ENCODE assay signal across 9 mouse cellular contexts in the genomic region with DNA sequence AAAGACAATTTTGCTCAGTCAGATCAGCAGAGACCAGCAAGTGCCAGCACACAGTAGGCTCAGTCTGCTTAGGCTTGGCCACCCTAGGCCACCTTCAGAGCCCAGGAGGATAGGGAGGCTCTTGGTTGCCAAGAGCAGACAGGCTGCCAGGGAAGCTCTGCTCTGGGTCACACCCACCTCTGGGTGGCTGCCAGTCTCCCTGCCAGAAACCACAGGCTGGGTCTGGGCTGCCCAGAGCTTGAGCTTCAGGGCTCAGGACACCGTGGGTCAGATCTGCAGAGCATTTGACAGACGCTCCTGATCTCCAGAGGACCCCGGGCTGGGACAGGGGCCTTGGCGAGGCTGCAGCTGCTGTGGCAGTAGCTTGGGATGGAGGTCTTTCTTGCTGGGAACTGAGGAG. TPM values are rescaled to one million over a fixed set of nuclear protein-coding genes. Genes with fewer than 3 reads are reported as not detected.
DNase-seq lines count a peak whose midpoint lies in the region; ATAC-seq and TF ChIP-seq lines count a peak whose summit lies in the region.
"Had no signal": no experiment of that assay in that cellular context is flagged by ENCODE, and none has a peak within 500 bp of the region (broad histone marks: within the 10 kb centered on the region; RNA-seq: fewer than 3 reads in every experiment).

A gene (plus strand): TSS at position 255 of the 400 bp plus-strand sequence.

- H3K27ac ChIP-seq in midbrain, postnatal 0 days (ENCODE audit: low read depth, low read length): no peak within 1 kb of the TSS
- no peak within 1 kb of the TSS for H3K27ac ChIP-seq in midbrain, embryonic 16.5 days (ENCODE audit: low read length)
- peak within 1 kb of the TSS; percentile 7; the same call in 1 of the 2 replicates for H3K27ac ChIP-seq in testis, adult 2 months (ENCODE audit: control insufficient read depth, insufficient read depth, low read depth, low read length)
- no peak within 1 kb of the TSS for H3K27ac ChIP-seq in midbrain, embryonic 13.5 days
- H3K27ac ChIP-seq: heart, embryonic 13.5 days had no signal

- no peak for TF ChIP-seq POLR2A in testis, adult 2 months (IDR thresholded peaks at IDR 0.05; ENCODE audit: control insufficient read depth, low read depth, low read length)

- peak; percentile 76 for DNase-seq in midbrain, postnatal 0 days (ENCODE audit: low spot score)
- peak; percentile 89 for DNase-seq in cerebellum, adult 9-11 months
- no peak for DNase-seq in embryo, embryonic 11 days
- DNase-seq in B cell, adult 2 months: no peak

- H3K4me1 ChIP-seq in midbrain, postnatal 0 days (ENCODE audit: insufficient read depth, low read length): no peaks in the 10 kb centered on the region
- H3K4me1 ChIP-seq in midbrain, embryonic 16.5 days (ENCODE audit: control insufficient read depth, insufficient read depth, low read length): no peaks in the 10 kb centered on the region
- no peaks in the 10 kb centered on the region; the same call in 1 of the 2 replicates for H3K4me1 ChIP-seq in testis, adult 2 months (ENCODE audit: control insufficient read depth, insufficient read depth, low read length)
- 0 out of 2 replicates have a peak, but pooled peaks cover 3% of the 10 kb centered on the region for H3K4me1 ChIP-seq in midbrain, embryonic 13.5 days (replicated peaks)

- no peak for TF ChIP-seq CTCF in midbrain, postnatal 0 days (IDR thresholded peaks at IDR 0.05)
- no peak for TF ChIP-seq CTCF in testis, adult 2 months (IDR thresholded peaks at IDR 0.05; ENCODE audit: control insufficient read depth, insufficient read depth, insufficient replicate concordance, low read depth, low read length)

- no peaks in the 10 kb centered on the region for H3K36me3 ChIP-seq in midbrain, postnatal 0 days (ENCODE audit: insufficient read depth, low read length)
- H3K36me3 ChIP-seq in midbrain, embryonic 16.5 days (ENCODE audit: control insufficient read depth, insufficient read depth, low read length): no peaks in the 10 kb centered on the region
- H3K36me3 ChIP-seq in testis, adult 2 months (ENCODE audit: control insufficient read depth, insufficient read depth, low read length): no peaks in the 10 kb centered on the region
- no peaks in the 10 kb centered on the region for H3K36me3 ChIP-seq in midbrain, embryonic 13.5 days
- H3K36me3 ChIP-seq: heart, embryonic 13.5 days had no signal

- 68% methylated on average over 4 of the region's 4 CpGs for WGBS in midbrain, postnatal 0 days
- WGBS in midbrain, embryonic 16.5 days: 72% methylated on average over 4 of the region's 4 CpGs
- WGBS in midbrain, embryonic 13.5 days: 82% methylated on average over 4 of the region's 4 CpGs

- no peak within 1 kb of the TSS for H3K4me2 ChIP-seq in midbrain, postnatal 0 days (ENCODE audit: low read depth, low read length, poor library complexity, severe bottlenecking)
- no peak within 1 kb of the TSS for H3K4me2 ChIP-seq in midbrain, embryonic 16.5 days (ENCODE audit: low read length)
- no peak within 1 kb of the TSS for H3K4me2 ChIP-seq in midbrain, embryonic 13.5 days (replicated peaks)
- H3K4me2 ChIP-seq: heart, embryonic 13.5 days had no signal

- no peak within 1 kb of the TSS for H3K9ac ChIP-seq in midbrain, postnatal 0 days (replicated peaks; ENCODE audit: low read length, poor library complexity, severe bottlenecking)
- no peak within 1 kb of the TSS for H3K9ac ChIP-seq in midbrain, embryonic 16.5 days (ENCODE audit: low read depth, low read length)
- no peak within 1 kb of the TSS for H3K9ac ChIP-seq in midbrain, embryonic 13.5 days (replicated peaks)
- H3K9ac ChIP-seq: heart, embryonic 13.5 days had no signal

- H3K27me3 ChIP-seq in midbrain, postnatal 0 days (ENCODE audit: insufficient read depth, low read length): no peaks in the 10 kb centered on the region
- H3K27me3 ChIP-seq in midbrain, embryonic 16.5 days (ENCODE audit: control insufficient read depth, insufficient read depth, low read depth, low read length): 0 out of 2 replicates have a peak, but pooled peaks cover 2% of the 10 kb centered on the region
- H3K27me3 ChIP-seq in testis, adult 2 months (ENCODE audit: control insufficient read depth, insufficient read depth, low read length): no peaks in the 10 kb centered on the region
- H3K27me3 ChIP-seq in midbrain, embryonic 13.5 days: no peaks in the 10 kb centered on the region

- no peaks in the 10 kb centered on the region for H3K9me3 ChIP-seq in midbrain, postnatal 0 days (ENCODE audit: low read length)
- no peaks in the 10 kb centered on the region for H3K9me3 ChIP-seq in midbrain, embryonic 16.5 days (replicated peaks; ENCODE audit: control insufficient read depth, low read length, poor library complexity, severe bottlenecking)
- no peaks in the 10 kb centered on the region for H3K9me3 ChIP-seq in midbrain, embryonic 13.5 days
- H3K9me3 ChIP-seq: heart, embryonic 13.5 days had no signal

- no peak within 1 kb of the TSS for H3K4me3 ChIP-seq in midbrain, postnatal 0 days (ENCODE audit: low read depth, low read length)
- no peak within 1 kb of the TSS for H3K4me3 ChIP-seq in midbrain, embryonic 16.5 days (ENCODE audit: low read depth, low read length)
- no peak within 1 kb of the TSS for H3K4me3 ChIP-seq in testis, adult 2 months (ENCODE audit: control insufficient read depth, low read depth, low read length)
- no peak within 1 kb of the TSS for H3K4me3 ChIP-seq in midbrain, embryonic 13.5 days (replicated peaks)
- H3K4me3 ChIP-seq: heart, embryonic 13.5 days had no signal

- ATAC-seq in midbrain, postnatal 0 days (ENCODE audit: low FRiP score): no peak
- ATAC-seq in midbrain, embryonic 16.5 days: no peak
- ATAC-seq in hematopoietic stem cell, adult 5-6 weeks (replicated peaks in 1 of 2; ENCODE audit: insufficient read depth in 1 of 2, low FRiP score in 2 of 2, low TSS enrichment in 1 of 2, low read depth in 1 of 2, poor library complexity in 2 of 2, severe bottlenecking in 2 of 2): peak; percentile 75 to 87
- ATAC-seq in midbrain, embryonic 13.5 days: no peak

RNA-seq across cellular contexts. Expression of the gene that starts here (rescaled TPM):
- total RNA-seq in midbrain, postnatal 0 days (2014; rRNA removed): 0.19 and 0.22 TPM in 2 replicates
- 0.32 and 0.69 TPM in 2 replicates for polyA plus RNA-seq in midbrain, postnatal 0 days (2015; fragmentation: Nextera tagmentation; extraction: Ambion mirVana)
- 0.47 and 0.72 TPM in 2 replicates for polyA plus RNA-seq in midbrain, embryonic 16.5 days (2015; fragmentation: Nextera tagmentation; extraction: Ambion mirVana)
- total RNA-seq in hematopoietic stem cell, adult 5-6 weeks (2017): not detected in 2 replicates
- 4.9 and 5.1 TPM in 2 replicates for polyA plus RNA-seq in testis, adult 2 months (2012; rRNA removed)
- polyA plus RNA-seq in midbrain, embryonic 13.5 days (2015; fragmentation: Nextera tagmentation; extraction: Ambion mirVana): 0.15 and 0.23 TPM in 2 replicates

Comparison
In these comparisons a context has a peak if more than half of its experiments do, and no peak if none do; other contexts are left out.
1. Peak in DNase-seq in midbrain, postnatal 0 days; RNA of the gene not detected or under 1 TPM.
2. Peak in ATAC-seq in hematopoietic stem cell, adult 5-6 weeks; RNA of the gene not detected or under 1 TPM.